Mouse (Mus musculus) embryonic facial prominence, embryonic 13.5 days (tissue): Measurements from ENCODE around the gene Uba3. TPM values are rescaled to one million over a fixed set of nuclear protein-coding genes. Genes with fewer than 3 reads are reported as not detected.

Experiments used
- ATAC-seq: fragments of 200-750 bp; cut with Nextera tagmentation; 2 replicates; pipeline ENCODE4 v1.8.0; 2017; ENCODE audit warnings: low read depth; ENCODE audit not compliant: insufficient number of reproducible peaks, insufficient read depth, low FRiP score, low TSS enrichment
- H3K27ac ChIP-seq: fragments of 300-500 bp; sonication (generic); 2 replicates; pipeline ENCODE4 v1.5.1; 2015; ENCODE audit warnings: moderate library complexity, mild to moderate bottlenecking, inconsistent platforms
- H3K27me3 ChIP-seq: fragments of 300-500 bp; sonication (generic); 2 replicates; pipeline ENCODE4 v1.6.1; 2015; ENCODE audit warnings: mild to moderate bottlenecking, inconsistent platforms
- H3K36me3 ChIP-seq: fragments of 300-500 bp; sonication (generic); 2 replicates; pipeline ENCODE4 v1.6.1; 2015; ENCODE audit warnings: mild to moderate bottlenecking, inconsistent platforms
- H3K4me1 ChIP-seq: fragments of 300-500 bp; sonication (generic); 2 replicates; pipeline ENCODE4 v1.6.1; 2015; ENCODE audit warnings: inconsistent platforms
- H3K4me2 ChIP-seq: fragments of 300-500 bp; sonication (generic); 2 replicates; pipeline ENCODE4 v1.6.1; 2015; ENCODE audit warnings: moderate library complexity, mild to moderate bottlenecking, inconsistent platforms
- H3K4me3 ChIP-seq: fragments of 300-500 bp; sonication (generic); 2 replicates; pipeline ENCODE4 v1.5.1; 2015; ENCODE audit warnings: mild to moderate bottlenecking, inconsistent platforms
- H3K9ac ChIP-seq: fragments of 300-500 bp; sonication (generic); 2 replicates; pipeline ENCODE4 v1.6.1; 2015; ENCODE audit warnings: mild to moderate bottlenecking, inconsistent platforms
- H3K9me3 ChIP-seq: fragments of 300-500 bp; sonication (generic); 2 replicates; pipeline ENCODE4 v1.6.1; 2016; ENCODE audit warnings: inconsistent platforms
- WGBS: fragments of 180-500 bp; shearing (Covaris S2); methylation state at CpG from one replicate; pipeline ENCODE4 v1.1.7; 2015; ENCODE audit warnings: mixed read lengths; 5-methylcytosine and 5-hydroxymethylcytosine counted together
- polyA plus RNA-seq: library from polyadenylated mRNA; unstranded; fragments of >200 nt; fragmentation: Nextera tagmentation; extraction: Ambion mirVana; gene quantifications from 2 replicates; pipeline ENCODE4 v1.2.1, GENCODE M21; 2015

Gene Uba3
- polyA plus RNA-seq, 1 experiment from 2014 or later = 88.3 TPM

- H3K4me3 ChIP-seq = no peak overlapping the region
- no peak overlapping the region for H3K9ac ChIP-seq
- no peak for ATAC-seq
- H3K27ac ChIP-seq = no peak overlapping the region
- H3K4me2 ChIP-seq = no peak overlapping the region
- WGBS = 81% methylated on average over 11 of the region's 11 CpGs
- peaks cover 26% of the 10 kb centered on the region for H3K4me1 ChIP-seq
- H3K9me3 ChIP-seq = no peaks in the 10 kb centered on the region
- H3K27me3 ChIP-seq = no peaks in the 10 kb centered on the region
- peaks cover 40% of the 10 kb centered on the region for H3K36me3 ChIP-seq
These were observed 29.7 kb downstream of the Uba3 start for GRCm38 (mm10) chr6:97175716-97176115.

- no peak overlapping the region for H3K9ac ChIP-seq
- no peaks in the 10 kb centered on the region for H3K27me3 ChIP-seq
- peaks cover 24% of the 10 kb centered on the region for H3K4me1 ChIP-seq
- H3K36me3 ChIP-seq = peaks cover 6% of the 10 kb centered on the region; the same call in 1 of the 2 replicates
- no peak overlapping the region for H3K4me3 ChIP-seq
- WGBS = 76% methylated on average over 6 of the region's 6 CpGs
- no peak overlapping the region for H3K4me2 ChIP-seq
- H3K27ac ChIP-seq = no peak overlapping the region
- no peak for ATAC-seq
- H3K9me3 ChIP-seq = no peaks in the 10 kb centered on the region
These were observed 55.3 kb downstream of the Uba3 start for GRCm38 (mm10) chr6:97150156-97150555.

DNA sequence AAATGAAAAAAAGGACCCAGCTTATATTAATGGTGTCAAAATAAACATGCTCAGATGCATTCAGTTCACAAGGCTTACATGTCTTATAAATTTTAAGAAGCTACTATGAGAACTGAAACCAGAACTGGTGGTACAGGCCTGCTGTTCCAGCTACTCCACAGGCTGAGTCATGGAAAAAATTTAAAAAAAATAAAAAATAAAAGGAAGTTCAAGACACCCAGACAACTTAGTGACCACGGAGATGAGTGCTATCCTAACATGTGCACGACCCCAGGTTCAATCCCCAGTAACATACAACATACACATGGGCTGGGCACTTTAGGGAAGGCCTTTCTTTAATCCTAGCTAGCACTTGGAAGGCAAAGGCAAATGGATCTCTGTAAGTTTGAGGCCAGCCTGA lies 55.7 kb downstream of the Uba3 start:
- no peak overlapping the region for H3K27ac ChIP-seq
- no peak overlapping the region for H3K9ac ChIP-seq
- H3K27me3 ChIP-seq = no peaks in the 10 kb centered on the region
- no peak for ATAC-seq
- H3K36me3 ChIP-seq = peaks cover 6% of the 10 kb centered on the region; the same call in 1 of the 2 replicates
- peak overlapping the region; percentile 98 for H3K4me2 ChIP-seq
- no peak overlapping the region for H3K4me3 ChIP-seq
- WGBS = 81% methylated on average over 2 of the region's 2 CpGs
- H3K9me3 ChIP-seq = no peaks in the 10 kb centered on the region
- peaks cover 24% of the 10 kb centered on the region for H3K4me1 ChIP-seq

GRCm38 (mm10) chr6:97148383-97149251 lies 56.8 kb downstream of the Uba3 start, which contains the start of gene Eogt:
Gene Eogt (minus strand): TSS chr6:97149182.
- Histone ChIP-seq H3K4me2 (peak within 1 kb of the TSS; percentile 98), H3K27me3 (no peaks in the 10 kb centered on the region), H3K27ac (peak within 1 kb of the TSS; percentile 82), H3K9me3 (no peaks in the 10 kb centered on the region), H3K36me3 (peaks cover 4% of the 10 kb centered on the region; the same call in 1 of the 2 replicates), H3K4me3 (peak within 1 kb of the TSS; percentile 70), H3K9ac (peak within 1 kb of the TSS; percentile 84), H3K4me1 (peaks cover 24% of the 10 kb centered on the region)
- WGBS = under 1% methylated on average over 56 of the region's 56 CpGs
- peak; percentile 49; the same call in 1 of the 2 replicates for ATAC-seq

DNA sequence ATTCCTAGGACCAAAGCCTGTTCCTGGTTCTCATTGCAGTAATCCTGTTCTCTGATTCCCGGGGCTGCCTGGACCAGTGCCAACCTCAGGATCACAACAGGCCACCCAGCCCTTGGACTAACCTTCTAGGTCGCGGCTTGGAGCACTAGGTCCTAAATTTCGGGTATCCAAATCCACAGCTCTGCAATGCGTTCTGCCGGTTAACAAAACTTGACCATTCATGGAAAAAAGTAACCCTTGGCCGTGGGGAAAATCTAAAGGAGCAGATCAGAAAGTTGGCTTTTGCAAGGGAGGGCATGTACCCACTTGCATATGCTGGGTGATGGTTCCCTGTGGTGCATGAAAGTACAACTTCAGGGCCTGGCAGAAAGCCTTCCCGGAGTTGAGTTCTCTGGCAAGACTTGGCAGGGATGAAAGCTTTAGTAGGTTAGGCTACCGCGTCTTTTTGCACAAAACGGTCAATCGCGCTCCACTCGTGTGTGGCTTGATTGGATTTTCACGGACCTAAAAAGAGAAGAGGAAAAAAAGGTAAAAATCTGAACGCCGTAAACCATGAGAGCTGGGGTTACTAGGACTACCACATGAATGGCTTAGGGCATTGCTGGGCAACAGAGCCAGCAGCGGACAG lies 57.6 kb downstream of the Uba3 start:
- H3K4me2 ChIP-seq = peak overlapping the region; percentile 98
- no peaks in the 10 kb centered on the region for H3K27me3 ChIP-seq
- H3K9ac ChIP-seq = peak overlapping the region; percentile 84
- 0 out of 2 replicates have a peak, but pooled peaks cover 2% of the 10 kb centered on the region for H3K36me3 ChIP-seq
- H3K4me1 ChIP-seq = peaks cover 24% of the 10 kb centered on the region
- ATAC-seq = peak; percentile 43; the same call in 1 of the 2 replicates
- H3K9me3 ChIP-seq = no peaks in the 10 kb centered on the region
- H3K4me3 ChIP-seq = peak overlapping the region; percentile 70
- peak overlapping the region; percentile 82 for H3K27ac ChIP-seq
- 9% methylated on average over 18 of the region's 18 CpGs for WGBS

DNA sequence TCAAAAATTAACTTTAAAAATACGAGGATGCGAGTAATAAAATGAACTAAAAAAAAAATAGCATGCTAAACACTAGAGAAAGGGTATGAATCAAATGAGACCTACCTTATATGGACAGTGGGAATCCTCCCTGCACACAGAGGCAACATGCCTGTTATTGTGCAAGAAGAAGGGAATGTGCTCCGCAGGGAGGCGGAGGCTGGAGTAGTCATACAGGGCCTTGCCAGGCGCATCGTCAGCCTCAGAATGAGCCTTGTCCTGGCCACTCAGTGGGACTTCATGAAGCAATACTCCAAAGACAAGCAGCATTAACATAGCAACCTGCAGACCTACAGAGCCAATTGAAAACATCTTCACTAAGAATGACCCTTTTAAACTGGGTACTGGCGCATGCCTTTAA lies 60.3 kb downstream of the Uba3 start:
- no peak overlapping the region for H3K9ac ChIP-seq
- H3K4me2 ChIP-seq = no peak overlapping the region
- H3K27me3 ChIP-seq = no peaks in the 10 kb centered on the region
- H3K36me3 ChIP-seq = peaks cover 8% of the 10 kb centered on the region
- 91% methylated on average over 7 of the region's 7 CpGs for WGBS
- ATAC-seq = no peak
- H3K4me1 ChIP-seq = peaks cover 24% of the 10 kb centered on the region
- no peaks in the 10 kb centered on the region for H3K9me3 ChIP-seq
- no peak overlapping the region for H3K4me3 ChIP-seq
- no peak overlapping the region for H3K27ac ChIP-seq

DNA sequence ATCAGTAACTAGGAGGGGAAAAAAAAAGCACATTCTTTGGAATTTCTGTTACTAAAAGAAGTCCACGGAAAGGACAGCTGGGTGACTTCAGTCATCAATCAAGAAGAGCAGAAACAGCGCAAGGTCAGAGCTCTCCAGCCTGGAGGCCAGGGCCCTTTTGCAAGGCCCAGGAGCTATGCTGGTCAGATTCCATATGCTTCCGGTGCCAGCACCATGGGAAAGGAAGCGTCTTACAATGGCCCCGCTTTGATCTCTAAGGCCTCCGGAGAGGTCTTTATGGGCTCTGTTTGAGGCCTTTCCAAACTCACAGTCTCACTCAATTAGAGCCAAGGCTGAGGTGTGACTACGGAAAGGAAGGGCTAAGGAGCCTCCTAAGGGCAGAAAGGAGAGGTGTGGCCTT lies 61.1 kb downstream of the Uba3 start:
- Histone ChIP-seq H3K4me3 (no peak overlapping the region), H3K9ac (no peak overlapping the region), H3K27me3 (no peaks in the 10 kb centered on the region), H3K36me3 (peaks cover 16% of the 10 kb centered on the region), H3K9me3 (no peaks in the 10 kb centered on the region), H3K27ac (no peak overlapping the region), H3K4me2 (no peak overlapping the region), H3K4me1 (peaks cover 23% of the 10 kb centered on the region)
- ATAC-seq = no peak
- 39% methylated on average over 7 of the region's 7 CpGs for WGBS

DNA sequence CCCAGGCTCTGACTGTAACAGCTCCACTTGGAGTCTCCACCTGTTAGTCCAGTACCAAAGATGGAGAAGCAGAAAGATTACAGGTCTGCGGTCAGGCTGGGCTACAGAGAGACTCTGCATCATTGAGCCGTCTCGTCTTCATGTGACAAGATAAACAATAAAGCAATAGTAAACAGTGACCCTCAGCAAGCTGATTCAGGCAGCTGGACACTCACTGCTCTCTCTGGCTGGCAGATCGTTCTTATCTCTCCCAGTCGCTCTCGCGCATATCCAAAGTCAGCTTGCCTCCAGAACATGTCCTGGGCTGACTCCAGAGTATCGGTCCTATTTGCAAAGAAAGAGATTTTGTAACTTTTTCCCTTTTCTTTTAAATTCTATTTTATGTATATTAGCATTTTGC lies 62.8 kb downstream of the Uba3 start:
- peaks cover 20% of the 10 kb centered on the region for H3K36me3 ChIP-seq
- no peak overlapping the region for H3K9ac ChIP-seq
- ATAC-seq = no peak
- H3K9me3 ChIP-seq = no peaks in the 10 kb centered on the region
- WGBS = 88% methylated on average over 8 of the region's 8 CpGs
- H3K4me1 ChIP-seq = peaks cover 6% of the 10 kb centered on the region
- no peak overlapping the region for H3K4me3 ChIP-seq
- no peaks in the 10 kb centered on the region for H3K27me3 ChIP-seq
- no peak overlapping the region for H3K4me2 ChIP-seq
- H3K27ac ChIP-seq = no peak overlapping the region

DNA sequence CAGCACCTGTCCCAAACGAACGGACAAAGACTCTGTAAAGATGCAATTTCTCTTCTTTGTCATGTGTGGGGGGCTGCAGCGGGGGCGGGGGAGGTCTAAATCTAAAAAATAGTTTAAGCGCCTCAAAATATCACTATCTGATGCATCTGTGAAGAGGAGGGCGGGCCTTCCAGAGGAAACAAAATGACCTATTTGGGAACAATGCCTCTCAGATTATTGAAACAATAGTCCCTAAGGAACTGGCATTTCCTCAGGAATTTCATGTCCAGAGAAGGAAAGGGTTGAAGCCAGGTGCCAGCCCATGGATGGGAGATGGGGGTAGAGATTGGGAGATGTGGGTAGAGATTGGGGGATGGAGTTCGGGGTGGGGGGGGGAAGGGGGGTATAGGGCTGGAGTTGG lies 63.6 kb downstream of the Uba3 start:
- no peak for ATAC-seq
- Histone ChIP-seq H3K9me3 (no peaks in the 10 kb centered on the region), H3K9ac (no peak overlapping the region), H3K27me3 (no peaks in the 10 kb centered on the region), H3K4me2 (no peak overlapping the region), H3K27ac (no peak overlapping the region), H3K36me3 (peaks cover 20% of the 10 kb centered on the region), H3K4me3 (no peak overlapping the region), H3K4me1 (no peaks in the 10 kb centered on the region; the same call in 1 of the 2 replicates)
- WGBS = 84% methylated on average over 7 of the region's 7 CpGs

Other genes starting within 250 kb of the Uba3 start
- gene Fam19a4, start 145.2 kb downstream of the Uba3 start, polyA plus RNA-seq = 0.54 and 0.63 TPM in 2 replicates
- 8.8 and 11.1 TPM in 2 replicates for gene Eogt, start 56.5 kb downstream of the Uba3 start, polyA plus RNA-seq
- gene Tmf1, start 26.5 kb downstream of the Uba3 start, polyA plus RNA-seq = 39.3 and 43.7 TPM in 2 replicates
- 65.9 and 69.1 TPM in 2 replicates for gene Arl6ip5, start 5.0 kb upstream of the Uba3 start, polyA plus RNA-seq
- gene Lmod3, start 47.1 kb upstream of the Uba3 start, polyA plus RNA-seq = 0.54 and 1.0 TPM in 2 replicates